Mouse (Mus musculus) ES-E14 (cell line): Measurements from ENCODE around the gene Cln5. TPM values are rescaled to one million over a fixed set of nuclear protein-coding genes. Genes with fewer than 3 reads are reported as not detected.

Experiments
- DNase-seq: peaks from one replicate; pipeline ENCODE4 v3.0.0-alpha.2; 2013; ENCODE audit warnings: low read depth, low spot score
- H3K27ac ChIP-seq: 2 replicates; pipeline ENCODE4 v1.5.1; 2012; ENCODE audit warnings: low read depth, mild to moderate bottlenecking, low read length, moderate library complexity, mixed read lengths; ENCODE audit not compliant: poor library complexity, insufficient read depth, severe bottlenecking
- H3K36me3 ChIP-seq: 2 replicates; pipeline ENCODE4 v1.6.1; 2012; ENCODE audit warnings: mild to moderate bottlenecking, low read length, moderate library complexity, mixed read lengths; ENCODE audit not compliant: control insufficient read depth, poor library complexity, insufficient read depth, severe bottlenecking
- H3K4me1 ChIP-seq, 2 experiments: fragments of 150-350 bp in 1 of 2; sonication (generic) in 1 of 2; 2 replicates each; pipeline ENCODE4 v1.6.1; 2012; ENCODE audit warnings: low read length in 2 of 2, mild to moderate bottlenecking in 1 of 2, mixed read lengths in 1 of 2; ENCODE audit not compliant: control insufficient read depth in 2 of 2, insufficient read depth in 2 of 2, poor library complexity in 1 of 2
- H3K4me3 ChIP-seq, 2 experiments: fragments of 150-350 bp in 1 of 2; sonication (generic) in 1 of 2; 2 replicates each; pipeline ENCODE4 v1.5.1; 2012; ENCODE audit warnings: low read length in 2 of 2, low read depth in 1 of 2, mild to moderate bottlenecking in 1 of 2, mixed read lengths in 1 of 2; ENCODE audit not compliant: insufficient read depth in 1 of 2, poor library complexity in 1 of 2, severe bottlenecking in 1 of 2
- H3K9ac ChIP-seq: 2 replicates; pipeline ENCODE4 v1.6.1; 2012; ENCODE audit warnings: low read depth, mild to moderate bottlenecking, low read length, mixed read lengths; ENCODE audit not compliant: poor library complexity, insufficient read depth, severe bottlenecking
- H3K9me3 ChIP-seq: fragments of 150-350 bp; sonication (generic); 2 replicates; pipeline ENCODE4 v1.6.1; 2012; ENCODE audit warnings: low read depth, mild to moderate bottlenecking, low read length; ENCODE audit not compliant: control insufficient read depth, insufficient read depth
- CHD2 ChIP-seq: IDR thresholded peaks from 2 replicates; pipeline ENCODE4 v1.6.1; 2014; ENCODE audit warnings: mild to moderate bottlenecking, low read depth, low read length, inconsistent platforms
- HCFC1 ChIP-seq: IDR thresholded peaks from 2 replicates; pipeline ENCODE4 v1.6.1; 2012; ENCODE audit warnings: low read length, inconsistent platforms, borderline replicate concordance; ENCODE audit not compliant: insufficient read depth
- MAFK ChIP-seq: IDR thresholded peaks from 2 replicates; pipeline ENCODE4 v1.6.1; 2014; ENCODE audit warnings: mild to moderate bottlenecking, low read depth, low read length, inconsistent platforms; ENCODE audit not compliant: insufficient read depth
- ZC3H11A ChIP-seq: IDR thresholded peaks from 2 replicates; pipeline ENCODE4 v1.6.1; 2012; ENCODE audit warnings: low read depth, mild to moderate bottlenecking, inconsistent platforms, low read length, borderline replicate concordance
- ZNF384 ChIP-seq: IDR thresholded peaks from 2 replicates; pipeline ENCODE4 v1.6.1; 2012; ENCODE audit warnings: low read depth, low read length, inconsistent platforms
- in situ Hi-C, 2 experiments: fragments of 600-800 bp; cut with MboI; formaldehyde crosslinking; loops; one replicate each; pipeline ENCODE4 v1.15.1; 2025; ENCODE audit warnings: low sequenced_read_pairs in 2 of 2, inconsistent platforms in 1 of 2; ENCODE audit not compliant: unreplicated experiment in 2 of 2
- total RNA-seq: library from RNA; depleted of rRNA; stranded (reverse); fragments of 300-350 nt; gene quantifications from 2 replicates; pipeline ENCODE4 v1.2.3, GENCODE M21; 2012

Cln5 gene
- total RNA-seq, 1 experiment: 12.0 TPM

DNA sequence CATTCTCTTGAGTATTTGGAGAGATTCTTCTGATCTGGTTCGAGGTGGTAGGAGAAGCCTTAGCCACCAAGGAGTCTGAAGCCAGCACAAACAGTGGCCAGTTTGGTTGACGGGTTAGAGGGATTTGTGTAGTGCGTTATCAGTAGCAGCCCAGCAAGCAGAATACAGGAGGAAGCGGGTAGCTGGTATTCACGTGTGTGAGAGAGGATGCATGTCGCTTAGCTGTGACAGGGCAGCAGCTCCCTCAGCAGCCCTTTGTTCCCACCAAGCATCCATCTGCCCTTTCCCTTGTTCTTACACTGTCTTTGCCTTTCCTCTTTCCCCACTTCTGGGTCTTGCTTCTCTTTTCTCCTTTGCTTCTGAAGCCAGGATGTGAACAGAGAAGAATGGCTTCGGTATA lies 5.2 kb downstream of the Cln5 start:
- H3K4me1 ChIP-seq: peaks cover 0 to 10% of the 10 kb centered on the region in 2 experiments; a peak in 2 of 4 replicates
- TF ChIP-seq HCFC1: no peak
- no peak for TF ChIP-seq ZC3H11A
- no peak for TF ChIP-seq ZNF384
- no peak overlapping the region for H3K9ac ChIP-seq
- in situ Hi-C loops: no loop called here
- no peak overlapping the region for H3K27ac ChIP-seq
- no peak for DNase-seq
- no peak overlapping the region for H3K4me3 ChIP-seq
- peaks cover 24% of the 10 kb centered on the region for H3K36me3 ChIP-seq
- no peaks in the 10 kb centered on the region for H3K9me3 ChIP-seq

GRCm38 (mm10) chr14:103077272-103078005 lies 7.4 kb downstream of the Cln5 start:
- no peak overlapping the region for H3K27ac ChIP-seq
- H3K9me3 ChIP-seq: no peaks in the 10 kb centered on the region
- H3K36me3 ChIP-seq: peaks cover 17% of the 10 kb centered on the region
- no peak overlapping the region for H3K9ac ChIP-seq
- DNase-seq: no peak
- in situ Hi-C loops: no loop called here
- TF ChIP-seq ZNF384 (no peak), CHD2 (no peak), MAFK (no peak), HCFC1 (no peak), ZC3H11A (no peak)
- no peak overlapping the region for H3K4me3 ChIP-seq
- H3K4me1 ChIP-seq: peaks cover 0 to 10% of the 10 kb centered on the region in 2 experiments; a peak in 2 of 4 replicates

DNA sequence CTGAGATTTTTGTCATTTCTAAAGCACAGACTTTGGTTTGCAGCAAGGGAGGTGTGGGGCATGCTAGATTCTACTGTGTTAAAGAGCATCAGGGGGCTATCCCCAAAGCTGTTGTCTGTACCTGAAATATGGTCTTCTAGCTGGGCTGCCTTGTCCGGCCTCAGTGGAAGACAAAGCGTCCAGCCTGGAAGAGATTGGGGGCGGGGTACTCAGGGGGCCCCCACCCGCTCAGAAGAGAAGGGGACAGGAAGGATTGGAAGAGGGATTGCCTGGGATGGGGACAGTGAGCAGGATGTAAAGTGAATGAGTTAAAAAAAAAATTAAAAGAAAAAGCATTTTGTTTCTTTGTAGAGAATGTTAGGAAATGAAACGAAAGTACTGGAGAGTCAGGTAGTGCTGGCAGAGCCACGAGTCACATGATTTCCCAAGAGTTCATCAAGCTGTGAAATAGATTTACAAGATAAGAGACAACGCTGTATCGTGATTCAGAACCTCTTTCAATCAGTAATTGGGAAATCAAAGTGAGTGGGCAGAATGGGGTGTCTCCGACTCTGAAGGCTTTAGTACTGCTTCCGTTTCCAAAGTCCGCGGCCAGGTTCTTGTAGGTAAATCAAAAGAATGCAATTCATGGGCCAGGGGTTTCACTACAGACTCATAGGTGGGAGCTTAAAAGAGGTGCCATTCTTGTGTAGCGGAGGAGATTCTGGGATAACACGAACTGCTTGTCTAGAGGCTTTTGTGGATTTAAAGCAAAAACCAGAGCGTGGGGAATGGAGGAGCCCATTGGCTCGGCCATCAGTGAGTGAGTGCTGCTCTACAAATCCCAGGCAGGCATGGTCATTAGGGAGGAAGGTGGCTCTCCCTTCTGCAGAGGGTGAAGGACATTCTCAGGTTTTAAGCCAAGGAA lies 8.2 kb downstream of the Cln5 start:
- Histone ChIP-seq H3K36me3 (peaks cover 16% of the 10 kb centered on the region), H3K4me1 (peaks cover 0 to 10% of the 10 kb centered on the region in 2 experiments; a peak in 2 of 4 replicates), H3K4me3 (peak overlapping the region in 1 of 2 experiments; percentile 27; a peak in 1 of 4 replicates), H3K9me3 (no peaks in the 10 kb centered on the region), H3K27ac (0 out of 2 replicates have a peak overlapping the region, but pooled peaks have one; percentile 29), H3K9ac (peak overlapping the region; percentile 52; the same call in 1 of the 2 replicates)
- in situ Hi-C loops: no loop called here
- TF ChIP-seq ZNF384: no peak
- no peak for TF ChIP-seq CHD2
- TF ChIP-seq ZC3H11A: no peak
- no peak for TF ChIP-seq HCFC1
- no peak for TF ChIP-seq MAFK
- no peak for DNase-seq

DNA sequence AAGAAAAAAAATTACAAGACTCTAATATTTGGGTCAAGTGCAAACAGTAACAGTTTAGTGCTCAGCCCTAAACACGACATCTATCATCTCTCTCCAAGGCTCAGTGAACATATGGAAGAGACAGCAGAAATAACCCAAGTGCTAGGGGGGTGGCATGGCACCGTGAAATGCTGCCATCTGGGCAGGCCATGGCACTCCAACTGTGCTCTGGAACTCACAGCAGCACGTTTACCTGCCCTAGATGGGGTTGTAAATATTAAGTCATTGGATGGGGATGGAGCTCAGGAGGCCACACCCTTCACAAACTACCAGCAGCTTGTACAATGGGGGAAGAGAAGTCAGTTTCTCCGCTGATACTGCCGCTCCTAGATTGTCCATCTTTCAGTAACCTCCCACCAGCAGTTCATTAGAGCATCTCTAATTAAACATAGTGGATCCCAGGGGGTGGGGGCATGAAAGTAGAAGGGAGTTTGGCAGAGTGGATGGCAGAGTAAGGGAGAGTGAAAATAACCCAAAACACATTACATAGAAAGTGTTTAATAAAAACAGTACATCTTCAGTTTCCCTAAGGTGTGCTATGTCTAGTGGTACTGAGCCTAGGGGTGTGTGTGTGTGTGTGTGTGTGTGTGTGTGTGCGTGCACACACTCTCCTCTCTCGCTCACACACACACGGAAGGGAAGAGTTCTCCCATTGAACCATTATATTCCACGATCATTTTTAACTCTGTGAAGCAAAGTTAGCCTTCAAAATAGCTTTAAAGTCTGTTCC lies 9.4 kb downstream of the Cln5 start:
- no peak overlapping the region for H3K4me3 ChIP-seq
- H3K36me3 ChIP-seq: peaks cover 17% of the 10 kb centered on the region
- TF ChIP-seq HCFC1 (no peak), ZNF384 (no peak)
- H3K9ac ChIP-seq: no peak overlapping the region
- H3K9me3 ChIP-seq: no peaks in the 10 kb centered on the region
- H3K4me1 ChIP-seq: peaks cover 0 to 10% of the 10 kb centered on the region in 2 experiments; a peak in 2 of 4 replicates
- H3K27ac ChIP-seq: no peak overlapping the region
- in situ Hi-C loops: no loop called here
- no peak for DNase-seq
